Mouse (Mus musculus) T-cell, adult 2 months (primary cell): ENCODE measurements around the gene Cnnm2.
A peak's percentile ranks its signal among the peaks of the same experiment; 100 is the strongest.

Experiments used
- DNase-seq: peaks from one replicate; pipeline ENCODE4 v3.0.0; 2022; ENCODE audit warnings: low spot score

Cnnm2 gene

GRCm38 (mm10) chr19:46848381-46849268 lies 87.2 kb downstream of the Cnnm2 start:
- no peak for DNase-seq

GRCm38 (mm10) chr19:46849443-46849997 lies 88.1 kb downstream of the Cnnm2 start:
- no peak for DNase-seq

GRCm38 (mm10) chr19:46856232-46856631 lies 94.8 kb downstream of the Cnnm2 start:
- DNase-seq = no peak

- DNase-seq = no peak
These were observed 95.4 kb downstream of the Cnnm2 start for GRCm38 (mm10) chr19:46856780-46857179.

- DNase-seq = no peak
These were observed 96.0 kb downstream of the Cnnm2 start for GRCm38 (mm10) chr19:46857277-46857989.

- no peak for DNase-seq
These were observed 96.8 kb downstream of the Cnnm2 start for GRCm38 (mm10) chr19:46858200-46858599.

- DNase-seq = no peak
These were observed 101.2 kb downstream of the Cnnm2 start for GRCm38 (mm10) chr19:46862556-46862955.

GRCm38 (mm10) chr19:46863236-46863927 lies 102.0 kb downstream of the Cnnm2 start:
- DNase-seq = peak; percentile 8

GRCm38 (mm10) chr19:46864079-46864478 lies 102.7 kb downstream of the Cnnm2 start:
- no peak for DNase-seq

- DNase-seq = no peak
These were observed 103.4 kb downstream of the Cnnm2 start for GRCm38 (mm10) chr19:46864731-46865331.

GRCm38 (mm10) chr19:46865381-46865780 lies 104.0 kb downstream of the Cnnm2 start:
- DNase-seq = no peak

- peak; percentile 22 for DNase-seq
These were observed 107.7 kb downstream of the Cnnm2 start for GRCm38 (mm10) chr19:46869049-46869448.

GRCm38 (mm10) chr19:46869526-46869925 lies 108.1 kb downstream of the Cnnm2 start:
- peak; percentile 77 for DNase-seq

- DNase-seq = no peak
These were observed 109.7 kb downstream of the Cnnm2 start for GRCm38 (mm10) chr19:46871096-46871495.

- DNase-seq = no peak
These were observed 110.3 kb downstream of the Cnnm2 start for GRCm38 (mm10) chr19:46871651-46872050.

- DNase-seq = no peak
These were observed 112.5 kb downstream of the Cnnm2 start for GRCm38 (mm10) chr19:46873924-46874323.

GRCm38 (mm10) chr19:46875790-46876189 lies 114.4 kb downstream of the Cnnm2 start:
- DNase-seq = peak; percentile 71

- DNase-seq = no peak
These were observed 116.5 kb downstream of the Cnnm2 start for GRCm38 (mm10) chr19:46877886-46878285.

- DNase-seq = peak; percentile 67
These were observed 117.0 kb downstream of the Cnnm2 start for GRCm38 (mm10) chr19:46878346-46878745.

GRCm38 (mm10) chr19:46879876-46880275 lies 118.5 kb downstream of the Cnnm2 start:
- DNase-seq = no peak

GRCm38 (mm10) chr19:46885365-46885764 lies 124.0 kb downstream of the Cnnm2 start:
- no peak for DNase-seq

GRCm38 (mm10) chr19:46886826-46887225 lies 125.4 kb downstream of the Cnnm2 start:
- DNase-seq = no peak
